Mouse (Mus musculus) retina, embryonic 14.5 days (tissue): ENCODE measurements around the gene Gm14325.
"Not testable (repeated sequence)": the region's sequence is repeated elsewhere in the genome, so short reads cannot be mapped to it uniquely, and the experiment has no call there.

ENCODE experiments used
- DNase-seq: peaks from one replicate; pipeline ENCODE4 v3.0.0-alpha.2; 2015; ENCODE audit warnings: low spot score

Gene Gm14325

DNA sequence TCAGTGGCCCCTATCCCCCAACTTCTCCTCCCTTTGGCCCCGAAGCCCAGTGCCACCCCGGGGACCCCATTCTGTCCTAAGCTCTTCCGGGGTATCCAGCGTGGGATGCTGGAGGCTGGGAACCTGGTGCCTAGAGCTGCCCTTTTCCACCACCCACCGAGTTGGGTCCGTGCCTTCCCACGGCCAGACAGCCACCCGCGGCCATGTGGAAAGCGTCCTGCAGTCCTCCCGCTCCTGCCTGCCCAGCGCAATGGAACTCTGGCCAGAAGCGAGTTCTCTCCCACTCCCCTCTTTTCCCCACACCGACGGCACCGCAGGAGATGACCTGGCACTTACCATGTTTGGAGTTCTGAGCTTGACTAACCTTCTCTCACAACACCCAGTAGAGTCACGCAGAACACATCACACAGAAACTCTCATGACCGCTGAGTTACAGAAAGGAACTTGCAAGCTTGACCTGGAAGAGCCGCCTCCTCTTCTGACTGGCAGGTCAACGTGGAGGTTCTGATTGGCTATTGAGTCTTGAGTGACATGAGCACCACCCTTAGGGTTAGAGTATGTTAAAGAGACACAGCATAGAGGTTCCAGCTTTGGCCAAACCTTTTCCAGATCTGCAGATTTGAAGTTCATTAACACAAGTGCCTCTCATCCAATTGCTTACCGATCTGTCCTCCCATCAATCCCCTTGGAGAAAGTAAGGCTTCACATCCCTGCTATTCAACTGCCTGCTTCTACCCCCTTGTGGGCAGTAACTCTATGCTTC lies at the start of gene Gm14325:
TSS of gene Gm14325 (minus strand) at position 436 of the 763 bp plus-strand sequence.
- peak; percentile 73 for DNase-seq

GRCm38 (mm10) chr2:177887743-177888142 lies 47.6 kb upstream of the Gm14325 start:
- not testable (repeated sequence) for DNase-seq

DNA sequence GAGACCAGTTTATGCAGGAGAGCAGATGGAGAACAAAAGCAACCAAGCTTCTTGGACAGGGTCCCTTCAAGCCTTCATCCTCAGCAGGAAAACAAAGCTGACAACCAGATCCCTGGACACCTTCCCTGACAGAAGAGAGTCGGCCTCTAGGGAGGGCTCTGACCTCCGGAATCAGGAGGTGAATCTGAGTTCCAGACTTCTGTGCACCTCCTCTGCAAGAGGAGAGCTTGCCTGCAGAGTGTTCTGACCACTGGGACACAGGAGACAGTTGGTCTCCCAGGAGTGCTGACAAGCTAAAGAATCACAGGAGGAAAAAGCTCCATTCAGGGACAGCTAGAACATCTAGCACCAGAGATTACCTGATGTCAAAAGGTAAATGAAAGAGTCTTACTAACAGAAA lies 22.1 kb upstream of the Gm14325 start:
- DNase-seq = not testable (repeated sequence)

- not testable (repeated sequence) for DNase-seq
These were observed 3.5 kb upstream of the Gm14325 start for GRCm38 (mm10) chr2:177843666-177844065.

DNA sequence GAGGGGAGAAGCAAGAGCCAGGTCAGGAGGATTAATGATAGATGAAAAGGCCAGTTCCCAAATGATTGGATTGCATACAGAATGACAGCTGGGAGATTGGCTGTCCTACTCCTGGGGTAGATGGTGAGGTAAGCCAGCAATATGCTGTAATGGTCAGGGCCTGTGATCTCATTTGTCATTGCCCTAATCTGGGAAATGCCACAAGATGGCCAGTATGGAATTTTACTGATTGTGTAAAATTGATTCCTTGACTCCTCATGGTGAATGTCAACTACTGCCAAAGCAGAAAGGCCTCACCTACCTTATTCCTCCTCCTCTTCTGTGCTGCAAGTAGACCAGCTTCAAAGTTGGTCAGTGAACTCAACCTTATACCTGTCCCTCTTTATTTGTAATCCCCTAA lies 3.4 kb downstream of the Gm14325 start:
- DNase-seq = not testable (repeated sequence)

- not testable (repeated sequence) for DNase-seq
These were observed 4.2 kb downstream of the Gm14325 start for GRCm38 (mm10) chr2:177835733-177836536.

- not testable (repeated sequence) for DNase-seq
These were observed 18.2 kb downstream of the Gm14325 start for GRCm38 (mm10) chr2:177821952-177822351.

DNA sequence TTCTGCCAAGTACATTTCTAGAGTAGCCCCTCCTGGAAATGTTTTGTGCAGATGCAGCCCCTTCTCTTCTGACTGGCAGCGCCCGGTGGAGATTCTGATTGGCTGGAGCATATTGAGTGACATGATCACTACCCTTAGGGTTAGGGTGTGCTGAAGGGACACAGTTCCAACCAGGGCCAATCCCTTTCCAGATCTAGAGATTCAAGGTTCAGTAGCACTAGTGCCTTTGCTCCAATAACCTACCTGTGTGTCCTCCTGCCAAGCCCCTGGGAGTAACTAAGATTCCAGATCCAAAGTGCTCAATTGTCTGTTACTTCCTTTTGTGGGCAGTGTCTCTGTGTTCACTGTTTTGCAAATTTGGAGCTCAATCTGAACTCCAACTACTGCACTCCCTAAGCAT lies 34.0 kb downstream of the Gm14325 start:
- not testable (repeated sequence) for DNase-seq

- DNase-seq = not testable (repeated sequence)
These were observed 52.8 kb downstream of the Gm14325 start for GRCm38 (mm10) chr2:177787351-177787750.
